Mouse (Mus musculus) thymus, adult 2 months (tissue): ENCODE data around the gene Exosc5.

Source experiments
- CTCF ChIP-seq: fragments of 200-500 bp; IDR thresholded peaks from 2 replicates; pipeline ENCODE4 v1.5.1; 2012; ENCODE audit warnings: mild to moderate bottlenecking, control low read depth, low read length, moderate library complexity, borderline replicate concordance; ENCODE audit not compliant: control insufficient read depth, poor library complexity, insufficient read depth; ENCODE audit errors: extremely low read depth
- POLR2A ChIP-seq: fragments of 200-500 bp; IDR thresholded peaks from 2 replicates; pipeline ENCODE4 v1.6.1; 2012; ENCODE audit warnings: mild to moderate bottlenecking, low read length, control low read depth, moderate library complexity; ENCODE audit not compliant: control insufficient read depth, poor library complexity, insufficient read depth; ENCODE audit errors: extremely low read depth

- no peak; the same call in none of the 2 replicates for TF ChIP-seq CTCF
- TF ChIP-seq POLR2A: peak; percentile 86
These were observed 21.7 kb downstream of the Exosc5 start, which contains the start of gene B9d2 for GRCm38 (mm10) chr7:25680514-25681258.
